Mouse (Mus musculus) heart, postnatal 0 days (tissue): ENCODE measurements around the gene Hvcn1.

ENCODE experiments used
- CTCF ChIP-seq: IDR thresholded peaks from 2 replicates; pipeline ENCODE4 v1.5.1; 2016; ENCODE audit warnings: antibody characterized with exemption, control low read depth, low read depth
- EP300 ChIP-seq: IDR thresholded peaks from 2 replicates; pipeline ENCODE4 v1.6.1; 2016; ENCODE audit warnings: antibody characterized with exemption, low read depth

DNA sequence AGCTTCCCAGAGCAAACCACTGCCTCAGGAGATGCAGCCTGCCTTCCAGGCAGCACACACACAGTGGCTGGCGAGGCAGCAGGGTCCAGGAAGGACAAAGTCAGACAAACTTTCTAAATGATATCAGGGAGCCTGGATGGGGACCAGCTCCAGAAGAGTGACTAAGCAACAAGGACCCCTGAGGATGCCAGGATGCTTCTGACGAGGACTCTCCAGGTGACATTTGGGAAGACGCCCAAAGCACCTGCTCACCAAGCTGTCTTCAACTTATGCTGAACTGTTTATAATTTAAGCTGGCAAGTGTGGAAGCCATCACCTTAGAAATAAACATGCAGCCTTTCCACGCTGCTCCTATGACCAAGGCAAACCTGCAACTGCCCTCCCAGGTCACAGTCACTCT is 42.7 kb downstream of the Hvcn1 start:
- TF ChIP-seq CTCF (no peak), EP300 (no peak)
